Mouse (Mus musculus): Measurements from ENCODE around the gene Cog8. TPM values are rescaled to one million over a fixed set of nuclear protein-coding genes. Genes with fewer than 3 reads are reported as not detected.
"Not testable (repeated sequence)": the region's sequence is repeated elsewhere in the genome, so short reads cannot be mapped to it uniquely, and the experiment has no call there.

The Cog8 gene
- polyA plus RNA-seq, 1 experiment from 2014 or later: 33.1 TPM

DNA sequence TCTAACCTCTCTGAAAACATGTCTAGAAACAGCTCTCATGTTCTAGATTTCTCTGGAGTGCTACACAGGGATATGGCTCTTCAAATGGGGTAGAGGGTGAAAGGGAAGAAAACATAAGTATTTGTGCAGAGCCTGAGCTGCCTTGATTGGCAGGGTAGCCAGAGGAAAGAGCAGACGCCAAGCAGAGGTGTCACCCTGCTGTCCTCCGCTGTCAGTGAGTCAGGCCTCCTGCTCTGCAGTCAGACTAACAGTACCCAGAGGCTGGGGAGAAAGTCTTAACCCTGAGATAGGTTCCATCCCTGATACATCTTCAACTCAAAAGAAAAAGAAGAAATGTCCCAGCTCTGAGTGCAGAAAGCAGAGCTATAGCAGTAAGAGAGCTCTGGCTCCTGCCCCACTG is 43.8 kb downstream of the Cog8 start:
- H3K27me3 ChIP-seq (ENCODE audit: insufficient read depth, low read length): no peaks in the 10 kb centered on the region
- 88% methylated on average over 2 of the region's 2 CpGs for WGBS
- no peak for DNase-seq (ENCODE audit: low spot score)
- no peaks in the 10 kb centered on the region for H3K9me3 ChIP-seq (replicated peaks; ENCODE audit: low read length)
- no peak overlapping the region for H3K9ac ChIP-seq (ENCODE audit: low read depth, low read length)
- peaks cover 16% of the 10 kb centered on the region for H3K36me3 ChIP-seq (ENCODE audit: insufficient read depth, low read length)
- no peak overlapping the region for H3K4me3 ChIP-seq (replicated peaks; ENCODE audit: low read depth, low read length)
- TF ChIP-seq CTCF (IDR thresholded peaks at IDR 0.05; ENCODE audit: low read depth): no peak
- H3K27ac ChIP-seq: no peak overlapping the region
- no peak overlapping the region for H3K4me2 ChIP-seq (ENCODE audit: low read length)
- no peak for ATAC-seq (replicated peaks; ENCODE audit: low FRiP score, low read depth)
- H3K4me1 ChIP-seq (replicated peaks; ENCODE audit: insufficient read depth, low read length): no peaks in the 10 kb centered on the region

GRCm38 (mm10) chr8:107007795-107008194 is 48.7 kb downstream of the Cog8 start:
- Histone ChIP-seq H3K36me3 (ENCODE audit: insufficient read depth, low read length) (peaks cover 19% of the 10 kb centered on the region), H3K4me3 (replicated peaks; ENCODE audit: low read depth, low read length) (no peak overlapping the region), H3K9me3 (replicated peaks; ENCODE audit: low read length) (no peaks in the 10 kb centered on the region), H3K9ac (ENCODE audit: low read depth, low read length) (no peak overlapping the region), H3K4me2 (ENCODE audit: low read length) (no peak overlapping the region), H3K27me3 (ENCODE audit: insufficient read depth, low read length) (no peaks in the 10 kb centered on the region), H3K4me1 (replicated peaks; ENCODE audit: insufficient read depth, low read length) (no peaks in the 10 kb centered on the region), H3K27ac (no peak overlapping the region)
- no peak for TF ChIP-seq CTCF (IDR thresholded peaks at IDR 0.05; ENCODE audit: low read depth)
- ATAC-seq (replicated peaks; ENCODE audit: low FRiP score, low read depth) (no peak), DNase-seq (ENCODE audit: low spot score) (no peak)
- WGBS: 79% methylated on average over 3 of the region's 3 CpGs

GRCm38 (mm10) chr8:107002532-107002931 is 54.0 kb downstream of the Cog8 start:
- Histone ChIP-seq H3K36me3 (ENCODE audit: insufficient read depth, low read length) (0 out of 2 replicates have a peak, but pooled peaks cover 12% of the 10 kb centered on the region), H3K4me2 (ENCODE audit: low read length) (no peak overlapping the region), H3K4me1 (replicated peaks; ENCODE audit: insufficient read depth, low read length) (no peaks in the 10 kb centered on the region), H3K27ac (no peak overlapping the region), H3K9me3 (replicated peaks; ENCODE audit: low read length) (no peaks in the 10 kb centered on the region), H3K27me3 (ENCODE audit: insufficient read depth, low read length) (no peaks in the 10 kb centered on the region), H3K9ac (ENCODE audit: low read depth, low read length) (no peak overlapping the region), H3K4me3 (replicated peaks; ENCODE audit: low read depth, low read length) (no peak overlapping the region)
- ATAC-seq (replicated peaks; ENCODE audit: low FRiP score, low read depth) (peak; percentile 85), DNase-seq (ENCODE audit: low spot score) (peak; percentile 94)
- TF ChIP-seq CTCF (IDR thresholded peaks at IDR 0.05; ENCODE audit: low read depth): peak; percentile 100
- WGBS: 33% methylated on average over 5 of the region's 5 CpGs

DNA sequence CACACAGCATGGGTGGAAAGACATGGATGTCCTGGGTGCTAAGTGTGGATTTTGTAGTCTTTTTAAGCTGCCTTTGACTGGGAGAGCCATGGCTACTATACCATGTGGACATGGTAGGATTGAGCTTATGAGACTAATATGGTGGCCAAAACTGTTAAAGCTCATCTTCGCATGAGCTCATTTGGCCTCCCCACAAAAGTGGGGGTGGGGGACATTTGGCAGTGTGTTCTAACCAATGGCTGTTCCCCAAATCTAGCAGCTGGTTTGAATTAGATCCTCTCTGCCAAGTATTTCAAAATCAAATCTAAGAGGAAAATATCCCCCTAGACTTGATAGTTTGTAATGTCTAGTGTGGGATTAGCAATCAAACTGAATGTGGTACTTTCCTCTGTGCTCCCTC is 57.4 kb downstream of the Cog8 start:
- H3K27ac ChIP-seq: no peak overlapping the region
- no peak overlapping the region for H3K4me3 ChIP-seq (replicated peaks; ENCODE audit: low read depth, low read length)
- DNase-seq (ENCODE audit: low spot score) (no peak), ATAC-seq (replicated peaks; ENCODE audit: low FRiP score, low read depth) (no peak)
- WGBS: 94% methylated on average over 1 of the region's 1 CpGs
- H3K9me3 ChIP-seq (replicated peaks; ENCODE audit: low read length): no peaks in the 10 kb centered on the region
- no peak overlapping the region for H3K9ac ChIP-seq (ENCODE audit: low read depth, low read length)
- TF ChIP-seq CTCF (IDR thresholded peaks at IDR 0.05; ENCODE audit: low read depth): no peak
- no peaks in the 10 kb centered on the region for H3K27me3 ChIP-seq (ENCODE audit: insufficient read depth, low read length)
- no peaks in the 10 kb centered on the region for H3K4me1 ChIP-seq (replicated peaks; ENCODE audit: insufficient read depth, low read length)
- H3K4me2 ChIP-seq (ENCODE audit: low read length): no peak overlapping the region
- H3K36me3 ChIP-seq (ENCODE audit: insufficient read depth, low read length): 0 out of 2 replicates have a peak, but pooled peaks cover 14% of the 10 kb centered on the region

- 91% methylated on average over 4 of the region's 4 CpGs for WGBS
- no peak for TF ChIP-seq CTCF (IDR thresholded peaks at IDR 0.05; ENCODE audit: low read depth)
- Histone ChIP-seq H3K4me3 (replicated peaks; ENCODE audit: low read depth, low read length) (no peak overlapping the region), H3K4me1 (replicated peaks; ENCODE audit: insufficient read depth, low read length) (no peaks in the 10 kb centered on the region), H3K4me2 (ENCODE audit: low read length) (no peak overlapping the region), H3K27me3 (ENCODE audit: insufficient read depth, low read length) (no peaks in the 10 kb centered on the region), H3K9ac (ENCODE audit: low read depth, low read length) (no peak overlapping the region), H3K36me3 (ENCODE audit: insufficient read depth, low read length) (0 out of 2 replicates have a peak, but pooled peaks cover 17% of the 10 kb centered on the region), H3K9me3 (replicated peaks; ENCODE audit: low read length) (no peaks in the 10 kb centered on the region), H3K27ac (no peak overlapping the region)
- DNase-seq (ENCODE audit: low spot score) (no peak), ATAC-seq (replicated peaks; ENCODE audit: low FRiP score, low read depth) (no peak)
Observed at GRCm38 (mm10) chr8:106997416-106997815, 59.1 kb downstream of the Cog8 start.

DNA sequence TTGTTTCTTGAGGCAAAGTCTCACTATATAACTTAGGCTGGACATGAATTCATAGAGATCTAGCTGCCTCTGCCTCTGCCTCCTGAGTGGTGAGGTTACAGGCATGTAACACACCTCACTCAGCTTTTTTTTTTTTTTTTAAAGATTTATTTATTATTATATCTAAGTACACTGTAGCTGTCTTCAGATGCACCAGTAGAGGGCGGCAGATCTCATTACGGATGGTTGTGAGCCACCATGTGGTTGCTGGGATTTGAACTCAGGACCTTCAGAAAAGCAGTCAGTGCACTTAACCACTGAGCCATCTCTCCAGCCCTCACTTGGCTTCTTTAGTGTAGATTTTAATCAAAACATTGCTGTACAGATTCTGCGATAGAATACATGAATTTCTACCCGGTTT is 60.1 kb downstream of the Cog8 start:
- H3K27ac ChIP-seq; ATAC-seq (replicated peaks; ENCODE audit: low FRiP score, low read depth); H3K9ac ChIP-seq (ENCODE audit: low read depth, low read length); H3K9me3 ChIP-seq (replicated peaks; ENCODE audit: low read length); H3K4me2 ChIP-seq (ENCODE audit: low read length); H3K4me3 ChIP-seq (replicated peaks; ENCODE audit: low read depth, low read length); H3K27me3 ChIP-seq (ENCODE audit: insufficient read depth, low read length); H3K4me1 ChIP-seq (replicated peaks; ENCODE audit: insufficient read depth, low read length); DNase-seq (ENCODE audit: low spot score): not testable (repeated sequence)
- 91% methylated on average over 4 of the region's 4 CpGs for WGBS
- H3K36me3 ChIP-seq (ENCODE audit: insufficient read depth, low read length): 0 out of 2 replicates have a peak, but pooled peaks cover 23% of the 10 kb centered on the region
- TF ChIP-seq CTCF (IDR thresholded peaks at IDR 0.05; ENCODE audit: low read depth): peak; percentile 46

Small RNAs within 50 kb of the gene (microRNA-seq; reads per million reads assigned to microRNA genes)
- 1.6 reads per million for gene Mir7075

Other genes with a start within 250 kb of the Cog8 start
- 0.41 and 0.54 TPM in 2 replicates for gene Has3, start 186.4 kb downstream of the Cog8 start, polyA plus RNA-seq (2015; fragmentation: Nextera tagmentation; extraction: Ambion mirVana)
- 59.2 and 62.1 TPM in 2 replicates for gene Utp4, start 163.1 kb downstream of the Cog8 start, polyA plus RNA-seq (2015; fragmentation: Nextera tagmentation; extraction: Ambion mirVana)
- 10.1 and 10.5 TPM in 2 replicates for gene Sntb2, start 120.9 kb downstream of the Cog8 start, polyA plus RNA-seq (2015; fragmentation: Nextera tagmentation; extraction: Ambion mirVana)
- gene Vps4a, start 25.5 kb downstream of the Cog8 start, polyA plus RNA-seq (2015; fragmentation: Nextera tagmentation; extraction: Ambion mirVana): 59.6 and 65.2 TPM in 2 replicates
- 49.3 and 51.6 TPM in 2 replicates for gene Pdf, start 8.1 kb downstream of the Cog8 start, polyA plus RNA-seq (2015; fragmentation: Nextera tagmentation; extraction: Ambion mirVana)
- 79.3 and 80.7 TPM in 2 replicates for gene Nip7, start 188 bp upstream of the Cog8 start, polyA plus RNA-seq (2015; fragmentation: Nextera tagmentation; extraction: Ambion mirVana)
- 52.9 and 55.6 TPM in 2 replicates for gene Tmed6, start 9.0 kb upstream of the Cog8 start, polyA plus RNA-seq (2015; fragmentation: Nextera tagmentation; extraction: Ambion mirVana)
- 17.4 and 18.2 TPM in 2 replicates for gene Terf2, start 39.9 kb upstream of the Cog8 start, polyA plus RNA-seq (2015; fragmentation: Nextera tagmentation; extraction: Ambion mirVana)
- gene Cyb5b, start 94.0 kb upstream of the Cog8 start, polyA plus RNA-seq (2015; fragmentation: Nextera tagmentation; extraction: Ambion mirVana): 116 and 126 TPM in 2 replicates
- 16.8 and 17.1 TPM in 2 replicates for gene Nfat5, start 236.8 kb upstream of the Cog8 start, polyA plus RNA-seq (2015; fragmentation: Nextera tagmentation; extraction: Ambion mirVana)